Mouse (Mus musculus) liver, adult 2 months (tissue): ENCODE measurements around the gene Pla2g2f.

Experiments
- CTCF ChIP-seq: fragments of 200-500 bp; IDR thresholded peaks from 2 replicates; pipeline ENCODE4 v1.5.1; 2011; ENCODE audit warnings: low read depth, low read length, control low read depth
- POLR2A ChIP-seq: fragments of 200-500 bp; IDR thresholded peaks from 2 replicates; pipeline ENCODE4 v1.6.1; 2011; ENCODE audit warnings: low read length, control low read depth; ENCODE audit not compliant: insufficient read depth; ENCODE audit errors: extremely low read depth

- TF ChIP-seq CTCF (no peak), POLR2A (no peak)
Observed at GRCm38 (mm10) chr4:138723493-138724281, 33.7 kb downstream of the Pla2g2f start.
